Mouse (Mus musculus) CH12F3 (cell line): ENCODE results near the gene Pepd.

Experiments
- in situ Hi-C: fragments of 300-500 bp; cut with MboI; formaldehyde crosslinking; loops from 2 replicates; pipeline ENCODE4 v1.14.3; 2020; ENCODE audit warnings: low sequenced_read_pairs

Pepd gene

DNA sequence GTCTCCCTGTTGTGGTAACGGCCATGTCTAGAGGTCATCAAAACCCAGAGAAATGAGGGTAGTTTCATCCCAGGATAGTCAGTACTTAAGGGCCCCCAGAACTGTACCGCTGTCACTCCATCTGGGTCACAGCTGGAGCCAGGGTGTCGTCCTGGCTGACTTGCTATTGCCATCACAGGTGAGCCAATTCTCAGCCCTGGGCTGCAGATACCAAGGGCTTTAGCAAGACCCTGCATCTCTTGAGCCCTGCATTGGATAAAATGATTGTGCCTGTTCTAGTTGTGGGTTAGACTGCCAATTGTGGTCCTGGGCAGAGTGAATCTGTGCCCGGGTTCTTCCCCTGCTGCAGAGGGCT lies 114.1 kb downstream of the Pepd start:
- in situ Hi-C loops = no loop called here

DNA sequence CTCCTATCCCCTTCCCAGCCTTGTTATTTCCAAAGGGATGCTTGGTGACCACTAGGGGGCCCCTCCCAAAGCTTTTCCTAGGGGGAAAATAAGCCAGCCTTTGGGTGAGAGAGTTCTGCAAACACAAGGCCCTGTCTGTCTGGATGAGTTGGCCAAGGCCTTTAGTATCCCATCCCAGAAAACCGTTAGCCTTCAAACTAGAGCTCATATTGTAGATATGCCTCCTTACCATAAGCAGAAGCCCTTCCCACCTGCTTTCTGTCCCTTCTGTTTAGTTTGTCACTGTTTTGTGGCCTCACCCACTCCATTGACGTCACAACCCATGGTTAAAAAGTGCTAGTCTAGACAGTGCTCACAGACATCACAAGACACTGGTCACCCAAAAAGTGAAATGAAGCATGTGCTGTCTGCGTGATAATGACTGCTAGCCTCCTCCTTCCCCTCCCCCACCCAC lies 114.7 kb downstream of the Pepd start:
- in situ Hi-C loops = no loop called here

- in situ Hi-C loops = no loop called here
Measured at GRCm38 (mm10) chr7:35027801-35028420, 115.7 kb downstream of the Pepd start.

GRCm38 (mm10) chr7:35028559-35028958 lies 116.4 kb downstream of the Pepd start:
- in situ Hi-C loops = no loop called here

DNA sequence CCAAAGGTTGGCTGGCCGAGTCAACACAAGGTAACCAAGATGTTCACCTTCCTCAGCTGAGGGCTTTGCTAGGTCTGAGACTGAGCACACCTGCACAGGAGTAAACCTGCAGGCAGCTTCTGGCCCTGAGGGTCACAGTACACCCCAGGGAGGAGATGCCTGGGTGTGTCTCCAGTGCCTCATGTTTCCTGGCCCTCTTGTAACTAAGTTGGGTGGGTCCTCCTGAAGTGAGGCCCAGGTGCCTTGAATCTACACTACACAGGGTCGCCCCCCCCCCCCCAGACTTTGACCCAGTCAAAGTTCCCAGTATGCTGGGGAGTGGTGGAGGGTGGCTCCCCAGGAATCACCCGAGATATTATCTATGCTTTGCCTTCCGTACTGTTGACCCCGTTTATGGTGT lies 117.0 kb downstream of the Pepd start:
- in situ Hi-C loops = no loop called here

DNA sequence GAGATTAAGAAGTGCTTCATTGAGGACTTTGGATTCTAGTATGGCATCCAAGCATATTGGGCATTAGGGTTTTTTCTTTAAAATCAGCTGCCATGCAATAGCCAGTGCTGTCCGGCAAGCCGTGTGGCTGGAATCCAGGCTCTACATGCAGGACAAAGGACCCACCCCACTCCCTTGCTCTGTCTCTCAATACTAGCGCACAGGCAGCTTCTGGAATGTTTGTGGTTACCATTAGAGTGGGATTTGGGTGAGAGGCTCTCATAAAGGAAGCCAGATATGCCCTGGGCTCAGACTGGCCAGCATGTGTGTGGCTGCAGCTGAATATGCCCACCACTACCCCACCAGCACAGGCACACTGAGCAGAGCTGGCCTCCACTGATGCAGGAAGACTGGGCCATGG lies 117.5 kb downstream of the Pepd start:
- in situ Hi-C loops = no loop called here

- in situ Hi-C loops = no loop called here
Measured at GRCm38 (mm10) chr7:35030567-35030966, 118.4 kb downstream of the Pepd start.

GRCm38 (mm10) chr7:35035141-35035553 lies 123.0 kb downstream of the Pepd start:
- in situ Hi-C loops = loop anchor here (5.0 kb wide), 1 partner anchor 132 kb away; no protein-coding TSS in a partner anchor

DNA sequence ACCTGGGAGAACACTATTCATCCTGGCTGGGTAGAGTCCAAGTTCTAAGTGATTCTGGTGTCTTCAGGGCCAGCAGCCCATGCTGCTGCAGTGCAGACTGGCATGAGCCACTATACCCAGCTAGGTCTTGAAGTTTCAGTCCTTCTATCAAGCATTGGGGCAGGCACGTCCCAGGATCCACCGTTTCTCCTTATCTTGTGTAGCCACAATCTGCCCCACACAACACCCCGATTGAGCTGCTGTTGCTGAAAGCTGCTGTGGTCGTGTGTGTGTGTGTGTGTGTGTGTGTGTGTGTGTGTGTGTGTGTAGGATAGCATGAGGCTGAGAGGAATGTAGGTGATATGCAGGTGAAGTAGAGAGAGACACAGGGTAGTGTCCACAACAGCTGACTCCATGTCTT lies 123.4 kb downstream of the Pepd start:
- in situ Hi-C loops = loop anchor here (5.0 kb wide), 1 partner anchor 132 kb away; no protein-coding TSS in a partner anchor

DNA sequence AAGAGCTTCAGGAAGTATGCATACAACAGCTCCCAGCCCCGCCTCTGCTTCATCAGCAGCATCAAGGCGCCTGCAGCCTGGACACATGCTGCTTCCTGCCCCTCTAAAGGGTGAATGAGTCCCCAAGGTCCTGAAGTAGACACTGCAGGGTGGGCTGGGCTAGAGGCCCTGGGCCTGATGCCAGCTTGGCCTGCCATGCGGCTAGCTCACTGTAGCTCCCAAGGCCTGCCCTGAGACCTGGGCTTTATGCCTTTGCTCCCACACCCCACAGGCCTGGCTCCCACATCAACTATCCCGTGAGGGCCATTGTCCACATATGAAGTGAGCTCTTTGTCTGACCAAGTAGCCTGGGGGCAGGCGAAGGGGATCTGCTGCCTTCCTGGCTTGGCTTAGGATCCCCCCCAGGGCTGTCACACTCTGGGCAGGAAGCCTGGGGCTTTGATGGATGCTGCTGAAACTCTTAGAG lies 124.1 kb downstream of the Pepd start:
- in situ Hi-C loops = loop anchor here (5.0 kb wide), 1 partner anchor 131 kb away; no protein-coding TSS in a partner anchor

- in situ Hi-C loops = loop anchor here (5.0 kb wide), 1 partner anchor 130 kb away; no protein-coding TSS in a partner anchor
Measured at GRCm38 (mm10) chr7:35037408-35037807, 125.2 kb downstream of the Pepd start.

DNA sequence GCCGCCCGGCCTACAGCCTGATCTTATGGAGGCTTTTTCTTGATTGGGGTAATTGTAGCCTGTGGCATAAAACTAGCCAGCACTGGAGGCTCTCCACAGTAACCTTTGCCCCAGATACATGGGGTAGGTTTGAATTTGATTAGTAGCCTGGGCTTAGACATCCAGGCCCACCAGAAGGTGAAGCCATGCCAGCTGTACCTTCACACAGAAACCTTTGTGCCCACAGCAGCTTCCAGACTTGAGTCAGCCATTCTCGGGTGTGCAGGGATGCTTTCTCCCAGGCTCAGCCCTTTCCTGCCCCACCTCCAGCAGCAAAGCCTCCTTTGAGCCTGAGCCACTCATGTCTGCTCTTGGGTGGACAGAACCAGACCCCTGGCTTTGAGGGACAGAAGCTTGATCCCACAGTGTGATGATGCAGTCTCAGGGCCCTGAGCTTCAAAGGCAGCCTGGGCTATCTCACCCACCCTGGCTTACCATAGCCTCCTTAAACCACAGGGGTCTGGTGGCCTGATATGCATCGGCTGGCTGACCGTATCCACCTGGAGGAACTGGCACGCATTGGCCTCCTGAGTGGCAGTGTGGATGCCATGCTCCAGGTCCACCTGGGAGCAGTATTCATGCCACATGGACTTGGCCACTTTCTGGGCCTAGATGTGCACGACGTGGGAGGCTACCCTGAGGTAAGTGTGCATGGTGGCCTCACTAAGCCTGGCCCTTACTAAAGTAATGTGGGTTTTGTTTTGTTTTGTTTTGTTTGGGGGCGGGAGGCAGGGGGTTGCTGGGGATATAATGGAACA lies 128.2 kb downstream of the Pepd start:
- in situ Hi-C loops = no loop called here

DNA sequence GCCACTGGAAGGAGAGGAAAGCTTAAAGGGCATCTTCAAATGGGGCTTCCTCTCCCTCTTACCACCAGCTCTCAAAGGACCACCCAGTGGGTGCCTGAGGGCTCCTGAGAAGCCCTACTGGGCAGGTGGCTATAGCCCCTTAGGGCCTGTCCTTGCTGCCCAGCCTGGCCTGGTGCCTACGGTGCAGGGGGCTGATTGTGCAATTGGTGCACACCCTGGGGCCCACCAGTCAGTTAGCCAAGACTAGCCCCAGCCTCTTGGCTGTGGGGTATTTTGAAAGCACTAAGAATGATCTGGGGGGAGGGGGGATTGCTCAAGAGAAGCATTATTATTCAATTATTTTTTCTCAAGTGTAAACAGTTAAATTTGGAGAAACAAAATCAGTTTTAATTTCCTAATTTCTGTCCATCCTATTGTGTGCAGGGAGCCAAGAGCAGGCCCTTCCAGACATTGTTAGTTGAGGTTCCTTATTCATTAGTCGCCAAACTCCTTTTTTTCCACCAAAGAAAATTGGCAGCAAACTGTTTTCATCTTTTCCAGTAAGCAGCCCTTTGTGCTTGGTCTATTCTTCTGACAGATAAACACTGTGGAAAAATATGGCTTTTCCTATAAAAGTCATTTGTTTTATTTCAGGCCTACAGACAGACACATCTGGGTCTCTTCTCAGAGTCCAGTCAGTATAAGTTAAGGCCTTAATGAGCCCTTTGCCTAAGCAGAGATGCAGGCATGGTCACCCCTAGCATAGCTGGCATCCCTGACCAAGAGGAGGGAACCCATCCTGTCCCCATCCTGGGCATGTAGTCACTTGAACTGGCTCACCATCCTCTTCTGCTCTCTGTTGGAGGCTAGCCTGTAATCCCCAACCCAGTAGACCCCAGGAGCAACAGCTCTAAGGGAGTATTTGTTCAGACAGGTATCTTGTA lies 129.4 kb downstream of the Pepd start:
- in situ Hi-C loops = no loop called here

GRCm38 (mm10) chr7:35042209-35042554 lies 130.0 kb downstream of the Pepd start:
- in situ Hi-C loops = no loop called here

GRCm38 (mm10) chr7:35042759-35043217 lies 130.6 kb downstream of the Pepd start:
- in situ Hi-C loops = no loop called here

DNA sequence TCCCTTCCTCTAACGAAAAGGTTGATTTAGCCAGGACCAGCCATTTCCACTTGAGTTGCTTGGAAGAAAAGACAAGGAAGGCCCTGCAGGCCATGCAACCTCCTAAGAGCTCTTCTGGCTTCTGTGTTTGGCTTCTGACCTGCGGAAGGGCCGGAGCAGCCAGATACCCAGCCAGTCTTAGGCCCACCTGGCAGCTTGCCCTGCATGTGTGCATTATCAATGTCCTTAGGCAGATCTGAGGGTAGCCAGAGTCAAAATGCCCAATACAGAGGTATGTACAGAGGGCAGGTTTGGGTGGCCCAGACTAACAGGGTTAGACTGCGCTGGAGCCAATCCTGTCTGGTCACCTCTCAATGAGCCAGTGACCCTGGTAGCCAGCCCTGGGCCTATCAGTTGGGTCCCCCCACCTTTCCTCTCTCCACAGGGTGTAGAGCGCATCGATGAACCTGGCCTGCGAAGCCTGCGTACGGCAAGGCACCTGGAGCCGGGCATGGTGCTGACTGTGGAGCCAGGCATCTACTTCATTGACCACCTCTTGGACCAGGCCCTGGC lies 131.2 kb downstream of the Pepd start:
- in situ Hi-C loops = no loop called here

DNA sequence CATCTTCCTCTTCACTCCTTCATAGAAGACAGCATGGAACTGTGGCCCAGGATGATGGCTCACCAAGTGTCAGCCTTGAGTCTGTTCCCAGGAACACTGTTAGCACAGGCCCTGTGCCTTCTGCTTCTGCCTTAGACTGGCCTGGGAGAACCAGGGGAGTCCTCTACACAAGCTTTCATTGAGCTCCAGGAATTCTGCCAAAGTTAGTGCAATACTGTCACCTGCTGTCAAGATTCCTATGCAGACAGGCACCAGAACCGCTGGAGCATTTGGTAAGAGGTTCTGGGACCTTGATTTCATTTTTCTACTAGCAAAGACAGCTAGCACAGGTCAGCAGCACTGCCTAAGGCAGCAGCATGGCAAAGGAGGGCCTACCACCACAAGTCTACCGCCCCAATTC lies 132.5 kb downstream of the Pepd start:
- in situ Hi-C loops = no loop called here

DNA sequence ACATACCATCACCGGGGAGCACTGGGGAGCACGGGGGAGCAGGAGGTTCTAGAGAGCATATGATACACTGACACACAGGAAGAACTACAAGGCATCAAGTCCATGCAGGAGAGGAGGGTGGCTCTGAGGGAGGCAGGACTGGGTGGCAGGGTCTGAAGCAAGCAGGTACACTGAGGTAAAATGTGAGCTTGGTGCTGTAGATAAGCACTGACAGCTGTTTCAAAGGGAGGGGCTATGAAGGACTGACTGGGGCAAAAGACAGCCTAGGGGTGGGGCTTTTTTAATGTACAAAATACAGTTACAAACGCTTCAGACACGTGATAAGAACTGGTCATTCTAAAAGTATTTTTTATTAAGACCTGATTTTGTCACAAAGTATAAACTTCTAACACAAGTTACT lies 133.9 kb downstream of the Pepd start:
- in situ Hi-C loops = no loop called here

DNA sequence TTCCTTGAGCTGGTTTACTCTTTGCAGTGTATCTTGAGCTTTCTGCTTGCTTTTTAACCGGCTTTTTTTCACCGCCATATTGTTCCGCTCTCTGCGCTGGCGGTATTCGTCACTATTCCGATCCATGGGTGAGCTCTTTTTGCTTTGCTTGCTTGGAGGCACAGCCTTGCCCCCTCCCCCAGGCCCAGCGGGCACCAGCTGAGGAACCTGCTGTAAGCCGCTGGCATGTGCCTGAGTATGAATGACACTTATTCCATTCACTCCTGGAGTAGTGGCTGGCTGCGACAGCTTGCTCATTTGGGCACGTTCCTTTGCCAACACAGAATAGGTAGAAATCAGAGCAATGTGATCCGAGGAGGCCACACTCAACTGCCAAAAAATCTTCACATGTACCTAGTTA lies 138.4 kb downstream of the Pepd start:
- in situ Hi-C loops = no loop called here

DNA sequence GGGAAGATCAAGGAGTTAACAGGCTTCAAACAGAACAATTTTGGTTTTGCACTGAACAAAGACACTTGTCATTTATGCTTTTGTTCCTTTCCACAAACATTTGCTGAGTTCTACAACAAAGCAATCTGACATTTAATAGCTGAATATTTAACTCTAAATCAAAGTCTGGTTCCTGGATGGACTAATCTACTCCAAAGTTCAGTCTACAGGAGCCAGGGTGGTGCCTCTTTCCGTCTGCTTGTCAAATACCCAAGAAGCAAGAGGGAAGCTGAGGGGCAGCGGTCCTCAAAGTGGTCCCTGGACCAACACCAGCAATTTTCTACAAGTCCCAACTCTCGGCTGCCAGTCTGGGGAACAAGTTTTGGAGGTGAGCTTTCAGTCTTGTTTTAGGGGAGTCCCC lies 141.0 kb downstream of the Pepd start:
- in situ Hi-C loops = no loop called here

DNA sequence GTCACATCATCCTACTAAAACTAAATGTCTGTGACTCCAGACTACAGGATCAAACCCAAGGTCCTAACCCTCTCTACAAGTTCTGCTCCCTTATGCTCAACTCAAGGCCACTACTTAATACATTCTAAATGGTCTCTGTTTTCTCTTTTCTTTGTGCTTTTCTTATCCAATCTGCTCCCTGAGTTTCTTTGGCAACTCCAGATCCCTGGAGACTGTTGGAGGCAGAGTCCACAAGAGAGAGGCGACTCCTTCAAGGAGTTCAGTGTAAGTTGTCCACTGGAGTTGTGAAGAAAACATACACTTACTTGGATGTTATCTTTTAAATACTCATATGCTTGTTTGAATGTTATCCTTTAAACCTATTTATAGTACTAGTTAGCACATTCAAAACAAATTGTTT lies 142.1 kb downstream of the Pepd start:
- in situ Hi-C loops = no loop called here
